Mouse (Mus musculus) G1E (cell line): Measurements from ENCODE around the gene Inka1. TPM values are rescaled to one million over a fixed set of nuclear protein-coding genes. Genes with fewer than 3 reads are reported as not detected.
A peak's percentile ranks its signal among the peaks of the same experiment; 100 is the strongest.
"Not testable (repeated sequence)": the region's sequence is repeated elsewhere in the genome, so short reads cannot be mapped to it uniquely, and the experiment has no call there.

Source experiments
- ATAC-seq: 2 replicates; pipeline ENCODE4 v1.8.0; 2016; ENCODE audit warnings: mild to moderate bottlenecking; ENCODE audit not compliant: insufficient number of reproducible peaks, poor library complexity, low FRiP score, severe bottlenecking; ENCODE audit errors: extremely low read depth
- DNase-seq: peaks from one replicate; pipeline ENCODE4 v3.0.0; 2012; ENCODE audit warnings: low spot score
- H3K27me3 ChIP-seq: 2 replicates; pipeline ENCODE4 v1.6.1; 2012; ENCODE audit warnings: mild to moderate bottlenecking, low read length, inconsistent platforms; ENCODE audit not compliant: insufficient read depth
- H3K36me3 ChIP-seq: replicated peaks from 2 replicates; pipeline ENCODE3; 2012; ENCODE audit warnings: mild to moderate bottlenecking, inconsistent platforms
- H3K4me1 ChIP-seq: 2 replicates; pipeline ENCODE4 v1.6.1; 2012; ENCODE audit warnings: low read depth, low read length, inconsistent platforms, mixed read lengths; ENCODE audit not compliant: insufficient read depth
- H3K4me3 ChIP-seq: 2 replicates; pipeline ENCODE4 v1.5.1; 2012; ENCODE audit warnings: low read depth, mild to moderate bottlenecking, inconsistent platforms, low read length, moderate library complexity, mixed read lengths
- H3K9me3 ChIP-seq: replicated peaks from 2 replicates; pipeline ENCODE4 v1.6.1; 2012; ENCODE audit warnings: inconsistent platforms
- CTCF ChIP-seq: IDR thresholded peaks from 2 replicates; pipeline ENCODE4 v1.5.1; 2012; ENCODE audit warnings: low read depth, low read length, inconsistent platforms, mixed read lengths
- GATA1 ChIP-seq: IDR thresholded peaks from 2 replicates; pipeline ENCODE4 v1.6.1; 2012; ENCODE audit warnings: borderline replicate concordance, low read length, inconsistent platforms, mixed read lengths
- GATA2 ChIP-seq: IDR thresholded peaks from 2 replicates; pipeline ENCODE4 v1.6.1; 2012; ENCODE audit warnings: low read depth, low read length, inconsistent platforms, borderline replicate concordance
- POLR2AphosphoS5 ChIP-seq: IDR thresholded peaks from 2 replicates; pipeline ENCODE4 v1.6.1; 2012; ENCODE audit warnings: low read depth, low read length, inconsistent platforms; ENCODE audit not compliant: insufficient replicate concordance
- TAL1 ChIP-seq: conservative IDR thresholded peaks from 2 replicates; pipeline ENCODE4 v1.6.1; 2012; ENCODE audit warnings: low read depth, low read length, inconsistent platforms, mixed read lengths
- polyA plus RNA-seq: library from polyadenylated mRNA; stranded (reverse); fragments of >175 nt; gene quantifications from 2 replicates; pipeline ENCODE4 v1.2.3, GENCODE M21; 2012
- total RNA-seq, 2 experiments: library from RNA; stranded (forward) in 1 of 2; stranded (reverse) in 1 of 2; fragments of 200-1000 nt in 1 of 2; fragments of >200 nt in 1 of 2; fragmentation: Nextera tagmentation in 1 of 2; gene quantifications; 2 replicates each; pipeline ENCODE4 v1.2.3; 2014 to 2017

Inka1 gene
- total and polyA plus RNA-seq, 3 experiments, result 24.6 to 75.6 (median 74.4) TPM

DNA sequence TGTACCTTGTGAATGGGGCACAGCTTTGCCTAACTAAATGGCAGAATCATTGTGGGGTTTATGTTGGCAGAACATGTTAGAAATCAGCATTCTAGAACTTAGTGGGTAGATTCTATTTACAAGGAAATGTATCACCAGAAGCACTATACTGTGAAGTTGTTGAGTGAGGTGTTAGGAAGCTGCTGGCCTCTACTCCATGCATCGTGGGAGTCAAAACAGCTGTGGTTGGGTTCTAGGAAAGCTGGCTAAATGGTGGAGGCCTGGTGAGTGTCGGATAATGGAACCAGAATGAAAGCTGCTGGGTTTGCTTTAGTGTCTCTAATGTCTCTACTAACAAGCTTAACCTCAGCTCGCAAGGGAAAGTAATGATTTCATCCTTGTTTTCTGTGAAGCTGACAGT, 31.4 kb upstream of the Inka1 start:
- Histone ChIP-seq H3K36me3 (peaks cover 48% of the 10 kb centered on the region), H3K9me3 (no peaks in the 10 kb centered on the region), H3K27me3 (no peaks in the 10 kb centered on the region), H3K4me3 (no peak overlapping the region), H3K4me1 (no peaks in the 10 kb centered on the region)
- DNase-seq (no peak), ATAC-seq (no peak)
- TF ChIP-seq POLR2AphosphoS5 (no peak), CTCF (no peak), TAL1 (no peak), GATA1 (no peak), GATA2 (no peak)

DNA sequence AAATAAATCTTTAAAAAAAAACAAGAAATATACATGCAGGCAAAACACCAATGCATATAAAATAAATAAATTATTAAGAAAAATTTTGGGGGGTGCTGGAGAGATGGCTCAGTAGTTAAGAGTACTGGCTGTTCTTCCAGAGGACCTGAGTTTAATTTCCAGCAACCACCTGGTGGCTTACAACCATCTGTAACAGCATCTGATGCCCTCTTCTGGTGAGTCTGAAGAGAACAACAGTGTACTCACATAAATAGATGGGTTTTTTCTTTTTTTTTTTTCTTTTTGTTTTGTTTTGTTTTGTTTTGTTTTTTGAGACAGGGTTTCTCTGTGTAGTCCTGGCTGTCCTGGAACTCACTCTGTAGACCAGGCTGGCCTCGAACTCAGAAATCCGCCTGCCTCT, 27.9 kb upstream of the Inka1 start:
- not testable (repeated sequence) for H3K9me3 ChIP-seq, H3K4me1 ChIP-seq, H3K4me3 ChIP-seq, DNase-seq, H3K27me3 ChIP-seq, ATAC-seq
- peaks cover 47% of the 10 kb centered on the region for H3K36me3 ChIP-seq

DNA sequence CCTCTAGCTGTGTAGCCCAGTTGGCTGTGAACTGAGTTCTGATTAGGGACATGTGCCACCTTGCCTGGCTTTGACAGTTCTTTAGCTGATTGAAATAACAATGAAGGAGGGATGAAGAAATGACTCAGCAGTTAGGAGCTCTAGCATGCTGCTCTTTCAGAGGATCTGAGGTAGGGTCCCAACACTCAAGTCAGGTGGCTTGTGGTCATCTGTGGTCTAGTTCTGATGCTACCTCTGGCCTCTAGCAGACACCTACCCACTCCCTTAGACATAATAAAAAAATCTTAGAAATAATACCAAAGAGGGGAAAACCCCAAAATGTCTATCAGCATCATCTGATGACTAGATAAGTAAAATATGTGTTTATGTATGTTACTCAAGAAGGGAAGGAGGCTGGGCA, 24.7 kb upstream of the Inka1 start:
- peaks cover 40% of the 10 kb centered on the region for H3K36me3 ChIP-seq
- H3K27me3 ChIP-seq, result no peaks in the 10 kb centered on the region
- no peak for ATAC-seq
- no peak overlapping the region for H3K4me3 ChIP-seq
- peaks cover 12% of the 10 kb centered on the region; the same call in 1 of the 2 replicates for H3K4me1 ChIP-seq
- no peaks in the 10 kb centered on the region for H3K9me3 ChIP-seq
- DNase-seq, result no peak
- no peak for TF ChIP-seq POLR2AphosphoS5
- TF ChIP-seq GATA2, result no peak
- no peak for TF ChIP-seq GATA1
- no peak for TF ChIP-seq CTCF
- TF ChIP-seq TAL1, result no peak

DNA sequence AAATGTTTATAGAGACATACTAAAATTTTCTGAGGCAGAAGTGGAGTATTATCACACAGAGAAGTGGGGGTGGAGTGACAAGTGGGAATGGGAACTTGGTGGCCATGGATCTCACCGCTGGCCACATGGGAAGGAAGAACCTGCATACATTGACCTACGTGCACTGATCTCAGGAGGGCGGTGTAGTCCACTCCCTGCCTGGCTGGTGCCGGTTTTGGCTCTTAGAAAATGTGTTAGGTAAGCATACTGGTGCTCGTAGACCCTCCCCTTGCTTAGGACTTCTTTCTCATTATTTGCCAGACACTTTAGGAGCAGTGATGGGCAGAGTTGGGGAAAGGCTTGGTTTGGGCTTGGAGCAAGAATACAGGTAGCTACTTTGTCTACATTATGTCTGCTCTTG, 22.4 kb upstream of the Inka1 start:
- Histone ChIP-seq H3K36me3 (peaks cover 40% of the 10 kb centered on the region), H3K9me3 (no peaks in the 10 kb centered on the region), H3K4me1 (peaks cover 29% of the 10 kb centered on the region), H3K4me3 (no peak overlapping the region), H3K27me3 (no peaks in the 10 kb centered on the region)
- TF ChIP-seq CTCF, result no peak
- TF ChIP-seq GATA1, result no peak
- no peak for TF ChIP-seq GATA2
- no peak for TF ChIP-seq TAL1
- no peak for TF ChIP-seq POLR2AphosphoS5
- DNase-seq, result no peak
- no peak for ATAC-seq

DNA sequence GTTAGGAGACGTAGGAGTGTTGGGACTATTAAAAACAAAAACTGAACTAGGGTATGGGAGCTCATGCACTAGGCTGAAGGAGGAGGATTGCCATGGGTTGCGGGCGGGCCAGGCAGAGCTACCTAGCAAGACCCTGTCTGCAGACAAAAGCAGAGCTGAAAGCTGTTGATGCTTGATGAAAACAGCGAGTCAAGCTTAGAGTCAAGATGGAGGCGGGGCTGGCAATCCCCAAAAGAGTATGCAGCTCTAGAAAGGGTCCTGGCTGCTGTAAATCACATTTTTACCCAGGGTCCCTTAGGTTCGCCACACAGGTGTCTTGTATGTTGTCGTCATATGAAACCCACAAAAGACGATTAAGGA, 17.8 kb upstream of the Inka1 start:
- ATAC-seq, result no peak
- DNase-seq, result no peak
- H3K4me3 ChIP-seq, result peak overlapping the region; percentile 96
- H3K27me3 ChIP-seq, result peaks cover 10% of the 10 kb centered on the region
- no peaks in the 10 kb centered on the region for H3K9me3 ChIP-seq
- TF ChIP-seq POLR2AphosphoS5 (no peak), GATA1 (no peak), GATA2 (no peak), TAL1 (no peak), CTCF (no peak)
- peaks cover 32% of the 10 kb centered on the region for H3K4me1 ChIP-seq
- peaks cover 22% of the 10 kb centered on the region for H3K36me3 ChIP-seq

DNA sequence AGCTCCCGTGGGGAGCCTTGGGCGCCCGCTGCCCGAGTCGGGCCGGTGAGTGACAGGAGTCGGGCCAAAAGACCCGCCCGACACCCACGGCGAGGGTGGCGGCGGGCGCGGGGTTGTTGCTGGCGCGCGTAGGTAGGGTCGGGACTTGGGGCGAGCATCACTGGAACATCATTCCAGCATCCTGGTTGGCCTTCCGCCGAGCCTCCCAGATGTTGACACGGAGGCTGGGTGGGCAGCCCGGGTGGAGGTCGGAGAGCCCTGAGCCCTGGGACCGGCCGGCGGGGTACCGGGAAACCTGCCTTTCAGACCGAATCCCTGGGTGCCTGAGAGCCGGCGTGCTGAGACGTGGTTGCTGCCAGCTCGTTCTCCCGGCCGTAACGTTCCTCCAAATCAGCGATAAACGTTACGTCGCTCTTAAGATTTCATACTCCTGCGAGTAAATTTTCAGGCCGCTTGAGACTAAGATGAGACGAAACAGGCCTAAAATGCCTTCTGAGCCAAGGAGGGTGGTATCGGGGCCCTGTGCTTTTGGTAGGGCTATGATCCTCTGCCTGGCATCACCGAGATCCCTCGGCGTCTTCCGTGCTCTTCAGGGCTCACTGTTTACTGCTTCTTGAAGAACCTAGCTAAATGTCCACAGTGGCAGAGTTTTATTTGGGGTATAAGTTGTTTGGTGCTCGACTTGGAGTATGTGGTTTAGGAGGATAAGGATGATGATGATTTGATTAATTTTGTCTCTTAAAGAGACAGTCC, 17.3 kb upstream of the Inka1 start:
- Histone ChIP-seq H3K4me1 (peaks cover 29% of the 10 kb centered on the region), H3K4me3 (peak overlapping the region; percentile 96), H3K36me3 (peaks cover 17% of the 10 kb centered on the region), H3K9me3 (no peaks in the 10 kb centered on the region), H3K27me3 (peaks cover 11% of the 10 kb centered on the region)
- DNase-seq, result no peak
- ATAC-seq, result no peak
- TF ChIP-seq POLR2AphosphoS5 (no peak), GATA1 (no peak), CTCF (no peak), TAL1 (no peak), GATA2 (no peak)
